Mouse (Mus musculus): ENCODE measurements around the gene Podn. TPM values are rescaled to one million over a fixed set of nuclear protein-coding genes. Genes with fewer than 3 reads are reported as not detected.
A peak's percentile ranks its signal among the peaks of the same experiment; 100 is the strongest.

The Podn gene
- polyA plus RNA-seq, 1 experiment from 2014 or later: 6.5 TPM

DNA sequence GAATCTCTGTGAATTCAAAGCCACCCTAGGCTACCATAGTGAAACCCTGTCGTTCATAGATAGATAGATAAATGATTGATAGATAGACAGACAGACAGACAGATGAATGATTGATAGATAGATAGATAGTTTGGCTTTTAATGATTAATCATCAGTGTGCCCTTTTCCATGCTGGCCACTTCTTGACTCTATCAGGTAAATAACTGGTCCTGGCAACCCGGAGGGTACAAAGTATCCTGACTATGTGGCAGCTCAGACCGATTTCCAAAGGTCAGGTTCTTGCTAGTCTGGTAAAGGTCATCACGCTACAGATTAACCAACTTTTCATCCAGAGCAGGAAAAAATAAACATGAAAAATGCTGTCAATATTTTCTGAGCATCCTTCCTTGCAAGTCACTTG lies 29.7 kb downstream of the Podn start:
- Histone ChIP-seq H3K9ac (ENCODE audit: low read depth, low read length) (no peak overlapping the region), H3K4me1 (replicated peaks; ENCODE audit: control insufficient read depth, insufficient read depth, low read length) (0 out of 2 replicates have a peak, but pooled peaks cover 6% of the 10 kb centered on the region), H3K4me3 (ENCODE audit: low read depth, low read length) (no peak overlapping the region), H3K27me3 (replicated peaks; ENCODE audit: control insufficient read depth, insufficient read depth, low read length) (no peaks in the 10 kb centered on the region), H3K9me3 (ENCODE audit: control insufficient read depth) (no peaks in the 10 kb centered on the region), H3K36me3 (ENCODE audit: control insufficient read depth, insufficient read depth) (peaks cover 32% of the 10 kb centered on the region), H3K4me2 (replicated peaks; ENCODE audit: low read depth) (no peak overlapping the region), H3K27ac (ENCODE audit: low read depth, low read length) (peak overlapping the region; percentile 29)
- no peak for ATAC-seq
- WGBS: 37% methylated on average over 4 of the region's 4 CpGs
- no peak for TF ChIP-seq CTCF (IDR thresholded peaks at IDR 0.05; ENCODE audit: low read depth)

DNA sequence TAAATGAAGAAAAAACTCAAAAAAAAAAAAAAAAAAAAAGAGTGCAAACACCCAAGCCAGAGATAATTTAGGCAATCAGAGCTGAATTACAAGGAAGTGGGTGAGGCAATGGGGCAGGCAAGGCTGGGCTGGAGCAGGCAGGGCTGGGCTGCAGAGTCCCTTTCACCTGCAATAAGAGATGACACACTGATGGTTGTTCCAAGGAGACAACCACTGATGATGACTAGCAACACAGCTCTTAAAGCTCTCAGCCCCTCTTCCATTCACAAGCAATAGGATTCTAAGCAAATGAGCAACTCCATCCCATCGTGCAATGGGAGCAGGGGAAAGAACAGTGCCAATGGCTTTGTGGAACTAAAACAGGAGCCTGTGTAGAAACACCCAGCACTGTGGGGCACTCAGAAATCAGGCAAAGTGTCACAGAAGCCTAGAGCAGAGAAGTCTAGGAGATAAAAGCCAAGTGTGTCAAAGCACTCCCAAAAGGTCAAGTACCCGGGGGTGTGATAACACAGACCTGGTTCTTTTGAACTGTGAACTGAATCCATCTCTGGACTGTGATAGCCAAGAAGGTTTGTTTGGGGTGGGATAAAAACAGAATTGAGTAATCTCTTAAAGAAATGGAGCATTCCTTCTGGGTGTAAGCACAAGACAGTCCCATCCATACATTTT lies 30.9 kb downstream of the Podn start:
- peaks cover 40% of the 10 kb centered on the region for H3K36me3 ChIP-seq (ENCODE audit: control insufficient read depth, insufficient read depth)
- no peaks in the 10 kb centered on the region for H3K27me3 ChIP-seq (replicated peaks; ENCODE audit: control insufficient read depth, insufficient read depth, low read length)
- WGBS: 52% methylated on average over 2 of the region's 2 CpGs
- no peaks in the 10 kb centered on the region for H3K9me3 ChIP-seq (ENCODE audit: control insufficient read depth)
- H3K4me3 ChIP-seq (ENCODE audit: low read depth, low read length): no peak overlapping the region
- ATAC-seq: peak; percentile 44; the same call in 1 of the 2 replicates
- 0 out of 2 replicates have a peak, but pooled peaks cover 6% of the 10 kb centered on the region for H3K4me1 ChIP-seq (replicated peaks; ENCODE audit: control insufficient read depth, insufficient read depth, low read length)
- H3K9ac ChIP-seq (ENCODE audit: low read depth, low read length): no peak overlapping the region
- no peak overlapping the region for H3K4me2 ChIP-seq (replicated peaks; ENCODE audit: low read depth)
- TF ChIP-seq CTCF (IDR thresholded peaks at IDR 0.05; ENCODE audit: low read depth): no peak
- peak overlapping the region; percentile 50 for H3K27ac ChIP-seq (ENCODE audit: low read depth, low read length)

DNA sequence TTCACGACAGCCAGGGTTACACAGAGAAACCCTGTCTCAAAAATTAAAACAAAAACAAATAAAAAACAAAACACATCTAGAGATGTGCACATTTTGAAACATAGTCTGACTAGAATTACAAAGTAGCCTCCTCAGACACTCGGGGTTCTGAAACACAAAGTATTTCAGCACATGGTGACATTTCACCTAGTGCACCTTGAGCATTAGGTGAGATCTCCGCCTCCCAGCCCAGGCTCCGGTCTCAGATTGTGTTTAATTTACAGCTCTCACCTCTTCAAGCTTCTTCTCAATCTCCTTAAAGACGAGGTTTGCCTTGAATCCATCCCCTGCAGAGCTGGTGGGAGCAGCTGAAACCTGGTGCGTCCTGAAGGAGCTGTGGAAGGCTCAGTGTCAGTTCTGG lies 32.6 kb downstream of the Podn start:
- peaks cover 51% of the 10 kb centered on the region for H3K36me3 ChIP-seq (ENCODE audit: control insufficient read depth, insufficient read depth)
- no peak for TF ChIP-seq CTCF (IDR thresholded peaks at IDR 0.05; ENCODE audit: low read depth)
- 59% methylated on average over 6 of the region's 6 CpGs for WGBS

DNA sequence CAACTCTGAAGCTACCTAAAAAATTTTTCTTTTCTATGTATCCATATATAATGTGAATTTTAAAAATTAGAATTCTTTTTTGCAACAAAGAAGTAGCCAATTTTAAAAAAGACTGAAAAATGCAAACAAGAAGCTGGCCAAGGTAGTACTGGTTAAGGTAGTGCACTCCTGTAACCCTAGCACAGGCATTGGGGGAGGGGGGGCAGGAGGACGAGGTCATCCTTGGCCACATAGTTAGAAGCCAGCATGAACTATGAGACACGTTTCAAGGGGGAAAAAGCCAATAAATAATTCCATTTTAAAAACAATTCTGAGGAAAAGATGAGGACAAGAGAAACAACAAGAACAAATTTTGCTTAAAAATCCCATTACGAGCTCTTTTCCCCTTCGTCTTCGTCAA lies 33.7 kb downstream of the Podn start:
- WGBS: 91% methylated on average over 5 of the region's 5 CpGs
- Histone ChIP-seq H3K27me3 (replicated peaks; ENCODE audit: control insufficient read depth, insufficient read depth, low read length) (no peaks in the 10 kb centered on the region), H3K9ac (ENCODE audit: low read depth, low read length) (no peak overlapping the region), H3K4me2 (replicated peaks; ENCODE audit: low read depth) (no peak overlapping the region), H3K27ac (ENCODE audit: low read depth, low read length) (no peak overlapping the region), H3K4me3 (ENCODE audit: low read depth, low read length) (no peak overlapping the region), H3K9me3 (ENCODE audit: control insufficient read depth) (no peaks in the 10 kb centered on the region), H3K4me1 (replicated peaks; ENCODE audit: control insufficient read depth, insufficient read depth, low read length) (0 out of 2 replicates have a peak, but pooled peaks cover 6% of the 10 kb centered on the region), H3K36me3 (ENCODE audit: control insufficient read depth, insufficient read depth) (peaks cover 51% of the 10 kb centered on the region)
- TF ChIP-seq CTCF (IDR thresholded peaks at IDR 0.05; ENCODE audit: low read depth): no peak
- no peak for ATAC-seq

More for the DNA sequence above, 32.6 kb downstream of the Podn start:
- Histone ChIP-seq H3K4me1 (replicated peaks; ENCODE audit: control insufficient read depth, insufficient read depth, low read length) (0 out of 2 replicates have a peak, but pooled peaks cover 6% of the 10 kb centered on the region), H3K27ac (ENCODE audit: low read depth, low read length) (no peak overlapping the region), H3K27me3 (replicated peaks; ENCODE audit: control insufficient read depth, insufficient read depth, low read length) (no peaks in the 10 kb centered on the region), H3K9me3 (ENCODE audit: control insufficient read depth) (no peaks in the 10 kb centered on the region), H3K4me3 (ENCODE audit: low read depth, low read length) (no peak overlapping the region), H3K4me2 (replicated peaks; ENCODE audit: low read depth) (no peak overlapping the region), H3K9ac (ENCODE audit: low read depth, low read length) (no peak overlapping the region)
- ATAC-seq: no peak

DNA sequence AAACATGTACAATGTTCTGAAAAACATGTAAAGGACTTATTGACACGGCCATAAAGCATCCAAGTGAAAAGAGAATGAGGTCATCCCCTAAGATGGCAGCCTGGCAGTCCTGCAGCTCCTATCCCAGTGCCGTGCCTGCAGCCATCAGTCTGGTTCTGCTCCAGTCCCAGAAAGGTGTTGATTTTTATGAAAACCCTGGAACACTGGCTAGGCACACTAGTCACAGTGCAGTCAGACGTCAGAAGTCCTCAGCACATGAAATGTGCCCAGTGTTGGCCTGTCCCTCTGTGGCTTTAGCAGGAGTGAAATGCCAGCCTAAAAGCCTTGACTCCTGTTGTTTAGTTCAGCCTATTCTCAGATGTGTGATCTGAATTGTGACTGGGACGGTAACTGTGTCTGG lies 35.5 kb downstream of the Podn start:
- H3K9me3 ChIP-seq (ENCODE audit: control insufficient read depth): no peaks in the 10 kb centered on the region
- no peak for TF ChIP-seq CTCF (IDR thresholded peaks at IDR 0.05; ENCODE audit: low read depth)
- no peak overlapping the region for H3K4me3 ChIP-seq (ENCODE audit: low read depth, low read length)
- no peaks in the 10 kb centered on the region for H3K27me3 ChIP-seq (replicated peaks; ENCODE audit: control insufficient read depth, insufficient read depth, low read length)
- no peak overlapping the region for H3K9ac ChIP-seq (ENCODE audit: low read depth, low read length)
- H3K4me2 ChIP-seq (replicated peaks; ENCODE audit: low read depth): no peak overlapping the region
- ATAC-seq: no peak
- H3K4me1 ChIP-seq (replicated peaks; ENCODE audit: control insufficient read depth, insufficient read depth, low read length): 0 out of 2 replicates have a peak, but pooled peaks cover 6% of the 10 kb centered on the region
- H3K27ac ChIP-seq (ENCODE audit: low read depth, low read length): no peak overlapping the region
- peaks cover 50% of the 10 kb centered on the region for H3K36me3 ChIP-seq (ENCODE audit: control insufficient read depth, insufficient read depth)
- WGBS: 84% methylated on average over 4 of the region's 4 CpGs

DNA sequence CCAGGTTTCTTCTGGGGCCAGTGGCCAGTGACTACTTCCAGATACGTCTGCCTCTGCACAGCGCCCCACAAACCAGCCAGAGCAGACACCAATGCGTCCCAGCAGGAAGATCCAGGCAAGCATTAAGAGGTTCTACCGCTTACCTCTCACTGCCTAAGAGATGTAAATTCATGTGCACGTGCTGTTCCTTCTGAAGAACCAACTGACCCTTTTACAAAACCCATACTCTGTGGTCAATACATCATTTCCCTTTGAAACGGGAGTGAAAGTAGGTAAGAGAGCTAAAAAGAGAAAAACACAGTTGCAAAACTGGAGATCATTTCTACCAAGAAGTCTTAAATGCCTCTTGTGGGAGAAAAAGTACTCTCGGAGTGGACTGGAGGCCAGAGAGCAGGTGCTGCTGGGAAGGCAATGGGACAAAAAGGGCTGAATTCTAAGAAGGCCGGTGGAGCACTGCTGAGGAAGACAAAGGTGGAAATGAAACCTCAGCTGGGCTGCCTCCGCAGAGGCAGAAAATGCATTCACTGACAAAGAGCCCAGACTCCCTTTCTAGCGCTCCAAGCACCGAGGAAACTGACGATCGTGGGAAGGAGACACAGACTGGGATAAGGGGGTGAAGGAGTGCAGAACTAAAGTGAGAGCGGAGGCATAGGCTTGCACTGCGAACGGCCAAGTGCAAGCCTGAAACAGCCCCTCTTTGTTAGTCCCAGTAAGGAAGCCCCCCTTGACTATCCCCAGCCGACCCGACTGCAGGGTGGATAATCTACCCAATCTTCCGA lies 36.5 kb downstream of the Podn start:
- 87% methylated on average over 19 of the region's 19 CpGs for WGBS
- Histone ChIP-seq H3K9ac (ENCODE audit: low read depth, low read length) (no peak overlapping the region), H3K9me3 (ENCODE audit: control insufficient read depth) (no peaks in the 10 kb centered on the region), H3K4me2 (replicated peaks; ENCODE audit: low read depth) (no peak overlapping the region), H3K36me3 (ENCODE audit: control insufficient read depth, insufficient read depth) (peaks cover 55% of the 10 kb centered on the region), H3K27me3 (replicated peaks; ENCODE audit: control insufficient read depth, insufficient read depth, low read length) (no peaks in the 10 kb centered on the region), H3K27ac (ENCODE audit: low read depth, low read length) (no peak overlapping the region), H3K4me1 (replicated peaks; ENCODE audit: control insufficient read depth, insufficient read depth, low read length) (0 out of 2 replicates have a peak, but pooled peaks cover 6% of the 10 kb centered on the region), H3K4me3 (ENCODE audit: low read depth, low read length) (no peak overlapping the region)
- TF ChIP-seq CTCF (IDR thresholded peaks at IDR 0.05; ENCODE audit: low read depth): no peak
- ATAC-seq: no peak

Measured in intestine, postnatal 0 days (tissue).